Comparison of ENCODE assay signal across 20 mouse cellular contexts in the genomic region with DNA sequence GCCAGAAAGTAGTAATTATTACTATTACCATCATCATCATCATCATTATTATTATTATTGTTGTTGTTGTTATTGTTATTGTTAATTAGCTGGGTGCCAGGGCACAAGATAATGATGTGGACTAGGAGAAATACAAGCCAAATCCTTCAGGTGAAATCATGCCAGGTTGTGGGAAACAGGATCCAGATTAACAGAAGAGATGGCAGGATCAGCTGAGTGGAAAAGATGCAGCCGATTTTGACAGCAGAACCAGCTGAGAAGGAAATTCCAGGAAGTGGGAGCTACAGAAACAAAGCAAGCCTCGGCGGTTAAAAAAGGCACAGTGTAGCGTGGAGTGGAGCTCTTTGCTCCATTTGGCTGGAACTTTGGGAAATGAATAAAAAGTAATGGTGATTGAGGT.
"Had no signal": no experiment of that assay in that cellular context is flagged by ENCODE, and none has a peak within 500 bp of the region (broad histone marks: within the 10 kb centered on the region; RNA-seq: fewer than 3 reads in every experiment).

No protein-coding gene starts in this region.

- H3K9ac ChIP-seq: limb, embryonic 12.5 days; limb, embryonic 15.5 days; liver, embryonic 14.5 days; liver, postnatal 0 days; lung, embryonic 14.5 days; midbrain, embryonic 12.5 days; midbrain, embryonic 15.5 days; neural tube, embryonic 13.5 days; stomach, embryonic 15.5 days had no signal

- H3K9me3 ChIP-seq: limb, embryonic 12.5 days; limb, embryonic 15.5 days; midbrain, embryonic 12.5 days; midbrain, embryonic 15.5 days; neural tube, embryonic 13.5 days; stomach, embryonic 15.5 days had no signal

- H3K4me2 ChIP-seq: limb, embryonic 12.5 days; limb, embryonic 15.5 days; liver, embryonic 11.5 days; lung, embryonic 14.5 days; midbrain, embryonic 12.5 days; midbrain, embryonic 15.5 days; neural tube, embryonic 13.5 days; stomach, embryonic 15.5 days had no signal

- H3K4me3 ChIP-seq: limb, embryonic 12.5 days; limb, embryonic 15.5 days; midbrain, embryonic 12.5 days; midbrain, embryonic 15.5 days; myocyte; neural tube, embryonic 13.5 days; stomach, embryonic 15.5 days had no signal

- H3K36me3 ChIP-seq: limb, embryonic 12.5 days; limb, embryonic 15.5 days; midbrain, embryonic 12.5 days; midbrain, embryonic 15.5 days; neural tube, embryonic 13.5 days; stomach, embryonic 15.5 days had no signal

- DNase-seq: kidney, adult 9 months; left cerebral cortex, postnatal 4 days; liver, postnatal 0 days; lung, embryonic 14.5 days; retina, postnatal 1 day; right cerebral cortex, postnatal 25 days; spleen, adult 18-20 months; thymus, postnatal 25 days had no signal

- H3K4me1 ChIP-seq: limb, embryonic 12.5 days; limb, embryonic 15.5 days; neural tube, embryonic 13.5 days; stomach, embryonic 15.5 days had no signal

- ATAC-seq: intestine, postnatal 0 days; liver, postnatal 0 days; lung, postnatal 0 days; midbrain, embryonic 15.5 days had no signal

- H3K27me3 ChIP-seq: limb, embryonic 12.5 days; limb, embryonic 15.5 days; midbrain, embryonic 12.5 days; midbrain, embryonic 15.5 days; neural tube, embryonic 13.5 days; stomach, embryonic 15.5 days had no signal

- H3K27ac ChIP-seq: limb, embryonic 12.5 days; limb, embryonic 15.5 days; liver, embryonic 14.5 days; macrophage; midbrain, embryonic 12.5 days; midbrain, embryonic 15.5 days; neural tube, embryonic 13.5 days; stomach, embryonic 15.5 days had no signal
